Mouse (Mus musculus): ENCODE results near the gene Snx1. TPM values are rescaled to one million over a fixed set of nuclear protein-coding genes. Genes with fewer than 3 reads are reported as not detected.

The Snx1 gene
- total RNA-seq, 2 experiments from 2014 or later: 67.1 to 81.5 TPM

DNA sequence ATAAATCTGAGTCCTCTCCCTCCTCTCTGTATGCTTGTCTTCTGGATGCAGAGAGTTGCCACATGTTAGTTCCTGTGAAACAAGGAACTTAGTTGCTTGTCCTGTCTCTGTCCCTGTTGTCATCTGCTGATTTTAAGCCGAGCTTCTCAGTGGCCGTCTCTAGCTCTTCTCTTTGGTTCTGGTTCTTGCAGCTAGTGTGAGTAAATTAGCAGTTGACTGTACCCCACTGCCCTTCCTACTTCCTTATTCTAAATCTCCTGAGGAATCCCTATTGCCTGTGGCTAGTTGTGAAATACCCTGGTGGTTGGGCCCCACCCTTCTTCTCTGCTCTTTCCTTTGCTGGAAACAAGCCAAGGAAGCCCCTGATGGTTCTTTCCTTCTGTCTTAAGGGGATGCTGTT, 5.1 kb upstream of the Snx1 start:
- no peak for ATAC-seq (replicated peaks; ENCODE audit: low FRiP score, poor library complexity, severe bottlenecking)

DNA sequence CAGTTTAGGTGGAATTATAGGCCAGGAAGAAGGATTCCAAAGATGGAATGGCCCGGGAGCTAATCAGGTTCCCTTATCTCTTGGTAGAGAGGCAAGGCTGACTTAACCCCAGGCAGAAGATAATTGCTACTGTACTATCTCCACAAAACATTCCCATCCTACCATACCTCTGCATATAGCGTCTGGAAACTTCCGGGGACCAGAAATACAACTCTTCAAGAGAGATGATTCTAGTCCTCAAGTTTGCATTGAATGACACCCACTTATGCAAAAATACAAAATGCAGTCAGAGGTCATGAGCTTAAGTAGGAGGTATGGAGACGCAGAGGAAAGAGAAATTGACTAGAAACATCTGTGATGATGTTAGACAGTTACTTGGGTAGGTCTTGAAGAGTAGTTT, 1.5 kb upstream of the Snx1 start:
- no peak for ATAC-seq (replicated peaks; ENCODE audit: low FRiP score, poor library complexity, severe bottlenecking)

DNA sequence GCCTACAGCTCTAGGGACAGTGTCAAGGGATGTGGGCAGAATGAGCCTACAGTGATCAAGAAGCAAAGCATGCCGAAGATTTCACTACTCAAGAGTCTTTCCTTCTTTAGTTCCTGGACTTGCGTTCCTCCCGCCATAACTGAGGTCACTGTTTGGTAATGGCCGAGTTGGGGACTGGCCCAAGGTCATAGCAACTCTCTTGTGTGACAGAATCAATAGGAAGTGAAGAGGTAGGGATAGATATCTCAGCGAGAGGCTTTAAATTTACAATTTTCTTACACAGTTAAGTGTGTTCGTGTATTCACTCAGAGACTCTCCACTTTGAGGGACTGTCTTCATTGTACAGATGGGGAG, 783 bp upstream of the Snx1 start:
- ATAC-seq (replicated peaks; ENCODE audit: low FRiP score, poor library complexity, severe bottlenecking): no peak; the same call in 1 of the 2 replicates

DNA sequence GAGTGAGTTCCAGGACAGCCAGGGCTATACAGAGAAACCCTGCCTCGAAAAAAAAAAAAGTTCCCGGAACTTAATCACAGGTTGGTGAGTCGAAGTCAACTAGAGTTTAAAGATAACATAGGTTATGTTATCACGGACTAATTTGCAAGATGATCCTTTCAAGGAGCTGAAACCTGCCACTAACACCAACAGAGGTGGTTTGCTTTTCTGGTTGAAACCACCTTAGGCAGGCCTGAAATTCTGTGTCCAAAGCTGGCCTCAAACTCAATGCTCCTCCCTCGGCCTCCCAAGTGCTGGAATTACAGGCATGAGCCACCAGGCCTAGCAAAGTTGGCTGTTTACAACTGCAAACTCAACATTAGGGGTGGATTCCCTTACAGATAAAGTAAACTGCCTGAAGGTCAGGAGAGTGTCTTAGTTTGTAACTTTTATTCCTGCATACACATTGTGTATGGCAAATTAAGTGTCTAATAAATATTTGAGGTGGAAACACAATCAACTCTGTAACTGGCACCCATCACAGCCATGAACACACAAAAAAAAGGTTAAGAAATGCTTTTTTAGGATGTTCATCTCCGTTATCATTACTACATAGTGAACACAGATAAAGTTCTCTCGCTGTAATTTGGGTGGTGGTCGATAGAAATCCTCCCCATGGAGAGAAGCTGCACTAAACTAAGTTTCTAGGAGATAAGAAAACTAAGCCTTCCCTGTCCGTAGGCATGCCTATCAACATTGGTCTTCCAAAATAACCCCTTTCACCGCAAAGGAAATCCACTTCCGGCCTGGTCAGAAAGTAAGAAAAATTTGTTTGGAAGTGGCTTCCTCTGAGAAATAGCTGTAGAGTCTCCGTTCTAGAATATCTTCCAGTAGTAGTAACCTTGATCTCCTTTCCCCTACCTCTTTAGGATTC, 588 bp downstream of the Snx1 start:
- ATAC-seq (replicated peaks; ENCODE audit: low FRiP score, poor library complexity, severe bottlenecking): peak; percentile 8; the same call in 1 of the 2 replicates

DNA sequence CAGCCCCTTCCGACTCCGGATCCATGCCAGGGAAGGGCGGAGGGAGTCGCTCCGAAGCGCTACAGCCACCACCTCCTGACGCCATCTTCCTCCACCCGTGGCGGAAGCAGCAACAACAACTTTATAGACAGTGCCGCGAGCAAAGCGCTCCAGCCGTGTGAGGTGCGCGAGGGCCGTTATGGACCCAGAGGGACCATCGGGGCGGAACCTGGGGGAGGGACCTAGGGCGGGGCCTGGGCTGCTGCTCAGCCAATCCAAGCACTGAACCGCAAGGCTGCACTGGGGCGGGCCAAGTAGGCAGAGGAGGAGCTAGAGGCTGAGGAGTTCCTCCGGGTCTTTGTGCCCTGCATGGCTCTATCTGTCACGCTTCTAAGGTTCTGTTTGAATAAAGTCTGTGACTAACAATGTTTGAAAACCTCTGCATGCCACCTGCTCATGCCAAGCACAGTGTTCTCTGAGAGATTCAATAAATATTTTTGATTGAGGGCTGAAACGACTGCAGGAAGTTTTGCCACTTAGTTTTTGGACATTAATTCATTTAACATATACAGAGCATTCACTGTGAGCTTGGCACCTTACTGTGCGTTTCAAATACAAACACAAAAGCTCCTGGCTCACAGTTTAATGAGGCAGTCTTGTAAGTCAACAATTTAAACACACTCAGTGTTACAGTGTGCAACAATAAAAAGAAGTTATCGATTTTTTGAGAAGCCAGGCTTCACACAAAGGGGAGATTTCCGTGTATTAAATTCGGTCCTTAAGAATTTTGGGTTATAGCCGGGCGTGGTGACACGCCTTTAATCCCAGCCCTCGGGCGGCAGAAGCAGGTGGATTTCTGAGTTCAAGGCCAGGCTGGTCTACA, 1.5 kb downstream of the Snx1 start:
- ATAC-seq (replicated peaks; ENCODE audit: low FRiP score, poor library complexity, severe bottlenecking): peak; percentile 80

DNA sequence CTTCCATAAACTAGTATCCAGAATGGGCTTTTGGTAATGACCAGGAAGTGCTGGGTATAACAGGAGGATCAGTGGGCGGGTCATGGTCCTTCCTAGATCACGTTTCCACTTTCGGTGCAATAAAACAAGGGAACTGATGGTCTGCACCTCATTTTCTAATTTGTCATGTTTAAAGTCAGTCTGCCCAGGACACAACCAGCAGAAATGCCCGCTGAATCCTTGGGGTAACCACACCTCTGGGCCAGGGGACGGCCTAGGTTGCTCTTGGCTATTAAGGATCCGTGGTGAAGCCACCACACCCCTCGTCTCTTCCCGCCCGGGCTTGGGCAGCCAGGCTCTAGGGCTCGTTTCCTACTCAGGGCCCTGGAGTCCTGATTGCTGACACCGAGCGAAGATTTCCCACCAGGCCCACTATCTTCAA, 2.3 kb downstream of the Snx1 start:
- peak; percentile 57 for ATAC-seq (replicated peaks; ENCODE audit: low FRiP score, poor library complexity, severe bottlenecking)

DNA sequence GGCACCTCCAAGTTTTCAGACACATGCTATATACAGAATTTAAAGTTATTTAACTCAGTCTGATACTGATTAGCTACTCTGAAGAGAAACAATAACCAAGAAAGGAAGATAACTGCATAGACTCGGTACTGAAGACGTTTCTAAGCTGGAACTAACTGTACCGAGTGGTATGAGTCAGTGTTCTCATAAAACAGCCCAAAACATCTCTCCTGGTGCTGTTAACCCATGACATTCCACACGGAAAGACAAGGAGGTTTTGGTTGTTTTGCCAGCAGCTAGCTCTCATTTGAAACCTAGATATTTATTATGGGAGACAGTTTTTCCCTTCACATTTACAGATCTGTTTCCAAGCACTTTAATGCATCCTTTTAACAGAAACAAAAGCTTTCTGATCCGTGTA, 2.7 kb downstream of the Snx1 start:
- no peak for ATAC-seq (replicated peaks; ENCODE audit: low FRiP score, poor library complexity, severe bottlenecking)

DNA sequence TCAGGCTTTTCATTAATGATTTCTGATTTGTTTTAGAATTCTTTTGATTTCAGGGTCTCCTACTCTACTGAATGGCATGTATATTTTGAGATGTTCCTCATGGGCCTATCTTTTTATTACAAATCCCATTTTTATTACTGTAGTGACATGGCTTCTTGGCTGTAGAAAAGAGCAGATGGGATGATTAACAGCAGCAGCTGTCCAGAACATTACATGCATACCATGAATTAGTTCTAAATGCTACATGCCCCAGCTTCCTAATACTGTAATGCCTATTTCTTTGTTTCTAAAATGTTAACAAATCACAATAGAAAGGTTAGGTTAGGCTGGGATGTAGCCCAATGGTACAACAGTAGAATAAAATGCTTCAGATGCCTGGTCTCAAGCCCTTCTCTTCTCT, 5.0 kb downstream of the Snx1 start:
- ATAC-seq (replicated peaks; ENCODE audit: low FRiP score, poor library complexity, severe bottlenecking): no peak

DNA sequence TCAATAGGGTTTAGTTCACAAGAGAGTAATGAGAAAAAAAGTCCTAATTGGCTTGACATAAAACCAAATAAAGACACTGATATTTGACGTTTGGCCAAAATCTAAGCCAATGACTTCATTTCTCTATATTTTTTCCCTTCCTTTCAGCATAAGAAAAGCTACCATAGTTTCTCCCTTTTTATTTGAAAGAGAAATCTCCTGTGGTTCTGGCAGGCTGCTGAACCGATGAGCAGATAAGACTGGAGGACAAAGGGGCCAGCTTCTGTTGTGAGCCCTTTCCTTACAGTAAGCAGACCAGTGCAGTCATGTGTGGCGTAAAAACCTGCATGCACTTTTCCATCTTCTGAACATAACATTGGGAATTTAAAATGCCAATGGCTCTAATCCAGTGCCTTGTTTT, 5.4 kb downstream of the Snx1 start:
- ATAC-seq (replicated peaks; ENCODE audit: low FRiP score, poor library complexity, severe bottlenecking): no peak

DNA sequence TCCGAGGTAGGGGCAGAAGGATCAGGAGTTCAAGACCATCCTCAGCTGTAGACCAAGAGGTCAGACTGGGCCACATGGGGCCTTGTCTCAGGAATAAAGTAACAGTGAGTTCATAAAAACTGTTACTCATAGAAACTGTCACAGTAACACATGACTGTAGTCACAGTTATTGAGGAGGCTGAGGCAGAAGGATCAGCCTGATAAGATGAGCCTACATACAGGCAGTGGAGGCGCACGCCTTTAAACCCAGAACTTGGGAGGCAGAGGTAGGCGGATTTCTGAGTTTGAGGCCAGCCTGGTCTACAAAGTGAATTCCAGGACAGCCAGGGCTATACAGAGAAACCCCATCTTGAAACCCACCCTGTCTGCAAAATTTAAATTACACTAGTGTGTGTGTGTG, 6.3 kb downstream of the Snx1 start:
- ATAC-seq (replicated peaks; ENCODE audit: low FRiP score, poor library complexity, severe bottlenecking): peak; percentile 50; the same call in 1 of the 2 replicates

DNA sequence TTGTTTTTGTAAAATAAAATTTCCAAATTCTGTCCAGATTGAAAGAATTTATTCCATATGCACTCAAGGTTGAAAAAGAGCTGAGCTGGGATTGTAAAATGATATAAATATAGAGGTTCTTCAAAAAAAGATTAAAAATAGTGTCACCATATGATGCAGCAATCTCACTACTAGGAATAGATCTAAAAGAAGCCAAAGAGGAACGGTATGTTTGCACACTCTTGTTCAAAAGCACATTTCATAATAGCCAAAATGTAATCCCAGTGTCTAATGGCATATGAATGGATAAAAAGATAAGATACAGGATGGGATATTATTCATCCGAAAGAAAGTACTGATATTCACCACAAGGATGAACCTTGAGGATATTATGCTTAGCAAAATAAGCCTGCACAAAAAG, 6.9 kb downstream of the Snx1 start:
- ATAC-seq (replicated peaks; ENCODE audit: low FRiP score, poor library complexity, severe bottlenecking): no peak

DNA sequence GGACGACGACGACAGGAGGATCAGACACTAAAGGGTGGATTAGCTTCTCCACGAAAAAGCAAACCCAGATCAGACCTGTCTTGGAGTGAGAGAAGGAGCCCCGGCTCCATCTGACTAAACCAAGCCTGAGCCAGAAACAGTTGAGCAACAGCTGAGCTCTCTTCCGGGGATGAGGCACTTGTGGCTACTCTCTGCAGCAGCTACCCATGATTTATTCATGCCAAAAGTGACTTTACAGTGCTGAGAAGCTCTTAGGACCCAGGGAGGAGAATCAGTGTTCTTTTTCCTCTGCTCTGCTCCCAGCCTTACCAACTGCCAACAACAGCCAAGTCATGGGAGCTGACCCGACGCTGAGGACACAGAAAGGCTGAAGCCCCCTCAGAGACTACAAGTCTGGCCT, 9.5 kb downstream of the Snx1 start:
- ATAC-seq (replicated peaks; ENCODE audit: low FRiP score, poor library complexity, severe bottlenecking): no peak

DNA sequence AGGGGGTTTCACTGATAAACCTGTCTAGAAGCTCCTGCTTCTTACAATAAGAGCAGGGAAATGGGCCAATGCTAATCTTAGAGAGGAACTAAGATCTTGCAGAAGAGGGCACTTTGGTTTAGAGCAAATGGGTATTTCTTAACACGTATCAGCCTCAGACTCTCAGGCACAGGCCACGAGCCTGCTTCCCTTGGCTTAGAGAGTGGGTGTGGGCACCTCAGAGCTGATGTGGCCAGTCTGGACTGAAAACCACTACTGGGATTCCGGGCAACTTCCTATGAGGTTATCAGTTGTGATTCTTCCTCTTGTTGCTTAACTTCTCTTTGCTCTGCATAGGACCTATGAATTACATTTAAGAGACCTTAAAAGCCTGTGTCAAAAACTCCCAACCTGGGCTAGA, 12.0 kb downstream of the Snx1 start:
- ATAC-seq (replicated peaks; ENCODE audit: low FRiP score, poor library complexity, severe bottlenecking): no peak

DNA sequence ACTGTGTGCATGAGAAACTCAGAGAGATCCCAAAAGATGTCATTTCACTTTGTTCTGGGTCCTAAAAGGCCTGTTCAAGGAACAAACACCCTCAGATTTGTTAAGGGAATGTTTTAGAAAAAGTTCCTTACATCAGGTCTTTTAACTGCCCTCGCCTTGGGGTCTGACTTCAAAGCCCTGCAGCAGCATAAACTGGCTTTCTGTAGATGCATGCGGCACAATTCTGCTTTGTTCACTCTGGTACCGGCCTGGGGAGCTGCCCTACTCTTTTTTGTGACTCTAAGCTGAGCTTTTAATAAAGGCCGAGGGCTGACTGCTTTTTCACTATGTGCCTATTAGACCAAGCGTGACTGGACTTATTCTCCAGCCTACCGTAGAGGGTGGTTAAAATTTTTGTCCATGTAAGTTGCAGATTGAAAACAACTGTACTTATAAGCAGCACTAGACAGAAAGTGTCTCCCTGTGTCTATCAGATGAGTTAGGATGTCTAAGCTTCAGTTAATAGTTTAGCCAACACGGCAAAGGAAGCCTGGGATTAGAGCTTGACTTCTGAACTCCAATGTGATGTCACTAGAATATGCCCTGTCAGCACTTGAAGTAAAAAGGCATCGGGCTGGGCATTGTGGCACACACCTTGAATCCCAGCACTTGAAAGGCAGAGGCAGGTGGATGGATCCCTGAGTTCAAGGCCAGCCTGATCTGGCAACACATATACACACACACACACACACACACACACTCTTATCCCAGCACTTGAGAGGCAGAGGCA, 15.6 kb downstream of the Snx1 start:
- 0 out of 2 replicates have a peak, but pooled peaks have one; percentile 48 for ATAC-seq (replicated peaks; ENCODE audit: low FRiP score, poor library complexity, severe bottlenecking)

DNA sequence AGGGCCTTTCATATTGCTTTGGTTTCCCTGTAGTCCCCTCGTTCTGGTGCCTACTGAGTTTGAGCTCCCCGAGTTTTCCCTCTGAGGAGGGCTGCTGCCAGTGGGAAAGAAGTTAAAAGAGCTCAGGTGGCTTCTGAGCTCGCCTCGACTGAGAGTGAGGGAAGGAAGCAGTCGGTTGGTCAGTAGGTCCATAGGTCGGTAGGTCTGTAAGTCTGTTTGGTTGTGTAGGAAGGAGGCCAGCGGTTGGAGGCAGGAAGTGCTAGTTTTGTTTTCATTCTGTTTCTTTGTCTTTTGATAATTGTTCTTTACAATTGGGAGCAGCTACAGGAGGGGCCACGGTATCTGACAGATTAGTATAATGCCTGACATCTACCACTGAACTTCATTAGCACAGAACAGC, 16.3 kb downstream of the Snx1 start:
- no peak for ATAC-seq (replicated peaks; ENCODE audit: low FRiP score, poor library complexity, severe bottlenecking)

DNA sequence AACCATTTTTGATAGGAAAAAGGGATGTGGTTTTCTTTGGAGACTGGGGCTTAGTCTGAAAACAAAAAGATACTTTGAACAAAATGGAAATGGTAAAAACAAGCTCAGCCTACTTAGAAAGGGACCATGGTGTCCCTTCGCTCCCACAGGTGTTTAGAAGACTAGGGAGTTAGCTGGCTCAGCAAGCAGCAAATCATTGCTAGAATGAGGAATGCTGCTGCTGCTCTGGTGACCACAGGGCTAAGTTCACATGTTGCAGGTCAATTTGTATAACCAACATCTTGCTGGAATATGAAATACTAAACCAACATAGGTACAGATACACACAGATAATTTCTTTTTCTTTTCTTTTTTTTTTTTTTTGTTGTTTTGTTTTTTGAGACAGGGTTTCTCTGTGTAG, 16.8 kb downstream of the Snx1 start:
- no peak for ATAC-seq (replicated peaks; ENCODE audit: low FRiP score, poor library complexity, severe bottlenecking)

DNA sequence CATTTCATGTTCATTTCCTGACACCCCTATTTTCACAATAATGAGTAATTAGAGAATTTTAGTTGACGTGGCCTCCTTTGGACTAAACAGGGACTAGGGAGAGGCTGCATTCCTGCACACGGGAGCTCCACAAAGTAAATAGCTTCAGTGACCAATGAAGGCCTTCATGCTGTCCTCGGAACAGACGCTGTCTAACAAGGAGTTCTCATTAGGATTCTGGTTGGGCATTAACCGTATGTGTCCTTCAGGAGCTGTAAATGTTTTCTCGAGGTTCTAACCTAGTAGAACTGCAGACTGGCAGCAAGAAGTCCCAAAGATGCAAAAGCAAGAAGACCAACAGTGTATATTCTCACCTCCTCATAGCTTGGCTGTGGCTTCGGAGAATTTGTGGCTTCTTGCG, 21.2 kb downstream of the Snx1 start:
- no peak for ATAC-seq (replicated peaks; ENCODE audit: low FRiP score, poor library complexity, severe bottlenecking)

DNA sequence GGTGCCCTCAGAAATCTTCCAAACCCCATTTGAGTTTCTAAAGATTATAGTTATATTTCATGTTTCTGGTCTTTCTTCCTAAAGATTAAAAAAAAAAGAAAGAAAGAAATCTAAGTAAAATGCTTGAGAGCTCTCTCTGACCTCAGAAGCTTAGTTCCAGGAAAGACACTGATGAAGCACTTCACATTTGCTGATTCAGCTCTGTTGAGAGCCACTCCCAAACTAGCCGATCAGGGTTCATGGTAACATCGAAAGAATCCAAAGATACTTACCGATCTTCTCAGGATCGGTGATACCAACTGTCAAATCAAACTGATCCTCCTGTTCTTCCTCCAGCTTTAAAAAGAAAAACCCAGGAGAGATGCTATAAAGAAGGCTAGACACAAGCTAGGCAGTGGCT, 21.8 kb downstream of the Snx1 start:
- ATAC-seq (replicated peaks; ENCODE audit: low FRiP score, poor library complexity, severe bottlenecking): no peak

DNA sequence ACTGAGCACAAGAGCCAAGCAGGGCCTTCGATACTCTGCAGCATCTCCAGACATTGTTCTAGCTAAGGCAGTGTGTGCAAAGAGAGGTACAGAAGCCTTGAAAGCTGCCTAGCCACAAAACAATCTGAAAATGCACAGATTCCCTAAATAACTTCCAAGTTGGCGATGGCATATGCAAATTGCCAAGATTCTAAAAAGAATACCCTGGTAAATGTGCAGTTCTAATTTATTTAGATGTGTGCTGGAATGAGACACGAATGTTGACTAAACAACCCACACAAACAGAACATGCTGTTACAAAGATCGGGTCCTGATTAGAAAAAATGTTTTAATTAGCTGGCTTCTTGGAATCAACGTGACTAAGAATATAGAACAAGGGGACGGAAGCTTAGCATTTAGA, 23.7 kb downstream of the Snx1 start:
- no peak for ATAC-seq (replicated peaks; ENCODE audit: low FRiP score, poor library complexity, severe bottlenecking)

DNA sequence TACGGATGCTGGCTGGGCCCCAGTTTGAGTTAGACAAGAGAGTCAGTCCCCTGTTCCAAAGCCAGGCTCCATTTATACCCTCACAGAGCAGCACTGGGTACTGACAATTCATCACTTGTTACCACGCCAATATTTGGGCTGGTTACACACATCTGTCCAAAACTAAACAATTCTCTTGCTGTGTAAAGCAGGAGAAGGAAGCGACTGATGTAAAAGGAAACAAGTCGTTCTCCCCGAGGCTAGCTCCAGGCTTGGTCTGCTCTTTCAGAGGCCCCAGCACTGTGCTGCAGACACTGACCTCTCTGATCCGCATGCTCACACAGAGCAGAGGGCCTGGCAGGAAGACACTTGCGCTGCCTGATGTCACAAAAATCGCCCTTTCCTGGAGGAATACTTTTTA, 24.8 kb downstream of the Snx1 start:
- no peak for ATAC-seq (replicated peaks; ENCODE audit: low FRiP score, poor library complexity, severe bottlenecking)
